Mouse (Mus musculus) left cerebral cortex, adult 11 months (tissue): ENCODE measurements around the gene Plagl1.

Experiments
- DNase-seq: peaks from one replicate; pipeline ENCODE4 v3.0.0; 2022; ENCODE audit warnings: low spot score

The Plagl1 gene

GRCm38 (mm10) chr10:13135276-13135675, 75.0 kb downstream of the Plagl1 start:
- DNase-seq, result no peak

GRCm38 (mm10) chr10:13135751-13136150, 75.4 kb downstream of the Plagl1 start:
- no peak for DNase-seq

GRCm38 (mm10) chr10:13137906-13138305, 77.6 kb downstream of the Plagl1 start:
- DNase-seq, result no peak

GRCm38 (mm10) chr10:13140434-13140833, 80.1 kb downstream of the Plagl1 start:
- DNase-seq, result no peak

GRCm38 (mm10) chr10:13150435-13150834, 90.1 kb downstream of the Plagl1 start:
- DNase-seq, result no peak

- peak; percentile 4 for DNase-seq
These were observed 91.0 kb downstream of the Plagl1 start for GRCm38 (mm10) chr10:13151353-13151752.

GRCm38 (mm10) chr10:13152811-13153364, 92.6 kb downstream of the Plagl1 start:
- no peak for DNase-seq

GRCm38 (mm10) chr10:13155377-13155776, 95.1 kb downstream of the Plagl1 start:
- no peak for DNase-seq

- DNase-seq, result peak; percentile 8
These were observed 100.6 kb downstream of the Plagl1 start for GRCm38 (mm10) chr10:13160913-13161312.

GRCm38 (mm10) chr10:13162031-13162430, 101.7 kb downstream of the Plagl1 start:
- no peak for DNase-seq

GRCm38 (mm10) chr10:13168461-13168860, 108.2 kb downstream of the Plagl1 start:
- DNase-seq, result no peak

GRCm38 (mm10) chr10:13170739-13171448, 110.6 kb downstream of the Plagl1 start:
- no peak for DNase-seq

GRCm38 (mm10) chr10:13171461-13171860, 111.2 kb downstream of the Plagl1 start:
- DNase-seq, result no peak

GRCm38 (mm10) chr10:13172798-13173221, 112.5 kb downstream of the Plagl1 start:
- no peak for DNase-seq

- no peak for DNase-seq
These were observed 115.6 kb downstream of the Plagl1 start for GRCm38 (mm10) chr10:13175866-13176265.

- DNase-seq, result no peak
These were observed 117.8 kb downstream of the Plagl1 start, which contains the start of gene Zc2hc1b for GRCm38 (mm10) chr10:13177973-13178624. Gene Zc2hc1b, minus strand, starts transcription at chr10:13178023.

- no peak for DNase-seq
These were observed 119.9 kb downstream of the Plagl1 start for GRCm38 (mm10) chr10:13180211-13180610.
